In genomic region chr12:79511454-79512204, GRCm38 (mm10) we compare ENCODE assay signal across 8 mouse cellular contexts.
DNase-seq lines count a peak whose midpoint lies in the region; ATAC-seq and TF ChIP-seq lines count a peak whose summit lies in the region.

No protein-coding gene starts in this region.

- peak; percentile 8 for DNase-seq in hindbrain, embryonic 10.5 days (ENCODE audit: low spot score)
- DNase-seq in hindbrain, embryonic 11.5 days (ENCODE audit: low spot score) = no peak
- DNase-seq in NIH3T3 (ENCODE audit: low read depth) = peak; percentile 82
- peak; percentile 40 for DNase-seq in heart, postnatal 25 days (ENCODE audit: low spot score)
- no peak for DNase-seq in urinary bladder, adult 2 months (ENCODE audit: low spot score)

- no peak for ATAC-seq in hindbrain, embryonic 11.5 days (ENCODE audit: low FRiP score)
- peak; percentile 83 for ATAC-seq in forebrain, embryonic 16.5 days
- ATAC-seq in limb, embryonic 13.5 days (ENCODE audit: low FRiP score, low read depth) = peak; percentile 30; the same call in 1 of the 2 replicates

- H3K9me3 ChIP-seq in hindbrain, embryonic 10.5 days = no peaks in the 10 kb centered on the region
- H3K9me3 ChIP-seq in hindbrain, embryonic 11.5 days (ENCODE audit: control insufficient read depth, low read length) = no peaks in the 10 kb centered on the region
- H3K9me3 ChIP-seq in forebrain, embryonic 16.5 days (ENCODE audit: control insufficient read depth, low read length) = no peaks in the 10 kb centered on the region; the same call in 1 of the 2 replicates
- no peaks in the 10 kb centered on the region for H3K9me3 ChIP-seq in limb, embryonic 13.5 days

- H3K36me3 ChIP-seq in hindbrain, embryonic 10.5 days = no peaks in the 10 kb centered on the region
- no peaks in the 10 kb centered on the region for H3K36me3 ChIP-seq in hindbrain, embryonic 11.5 days (ENCODE audit: control insufficient read depth, insufficient read depth, low read length)
- H3K36me3 ChIP-seq in forebrain, embryonic 16.5 days (ENCODE audit: control insufficient read depth, insufficient read depth) = no peaks in the 10 kb centered on the region
- H3K36me3 ChIP-seq in limb, embryonic 13.5 days = no peaks in the 10 kb centered on the region
- no peaks in the 10 kb centered on the region for H3K36me3 ChIP-seq in small intestine, adult 2 months (ENCODE audit: control insufficient read depth, insufficient read depth, low read length)

- H3K27me3 ChIP-seq in hindbrain, embryonic 10.5 days (ENCODE audit: insufficient read depth, poor library complexity, severe bottlenecking) = no peaks in the 10 kb centered on the region
- no peaks in the 10 kb centered on the region for H3K27me3 ChIP-seq in hindbrain, embryonic 11.5 days (ENCODE audit: control insufficient read depth, insufficient read depth, low read length)
- H3K27me3 ChIP-seq in forebrain, embryonic 16.5 days (replicated peaks; ENCODE audit: control insufficient read depth, insufficient read depth, low read length) = no peaks in the 10 kb centered on the region
- no peaks in the 10 kb centered on the region for H3K27me3 ChIP-seq in limb, embryonic 13.5 days
- no peaks in the 10 kb centered on the region for H3K27me3 ChIP-seq in small intestine, adult 2 months (ENCODE audit: control insufficient read depth, insufficient read depth, low read length)

- H3K4me2 ChIP-seq in hindbrain, embryonic 11.5 days (replicated peaks; ENCODE audit: low read depth, low read length) = no peak overlapping the region
- H3K4me2 ChIP-seq in forebrain, embryonic 16.5 days (ENCODE audit: low read length) = 0 out of 2 replicates have a peak overlapping the region, but pooled peaks have one; percentile 10
- H3K4me2 ChIP-seq in limb, embryonic 13.5 days (replicated peaks) = 0 out of 2 replicates have a peak overlapping the region, but pooled peaks have one; percentile 19

- H3K9ac ChIP-seq in hindbrain, embryonic 11.5 days (ENCODE audit: low read depth, low read length) = no peak overlapping the region
- H3K9ac ChIP-seq in forebrain, embryonic 16.5 days (replicated peaks; ENCODE audit: low read depth, low read length) = no peak overlapping the region
- H3K9ac ChIP-seq in limb, embryonic 13.5 days = no peak overlapping the region

- intact Hi-C loops in heart, postnatal 25 days (cut with DNase I) = no loop called here

- peak overlapping the region; percentile 79 for H3K27ac ChIP-seq in hindbrain, embryonic 10.5 days
- H3K27ac ChIP-seq in hindbrain, embryonic 11.5 days (ENCODE audit: low read depth, low read length) = no peak overlapping the region
- peak overlapping the region; percentile 85 for H3K27ac ChIP-seq in forebrain, embryonic 16.5 days (ENCODE audit: low read length)
- peak overlapping the region; percentile 88 for H3K27ac ChIP-seq in limb, embryonic 13.5 days
- H3K27ac ChIP-seq in small intestine, adult 2 months (ENCODE audit: insufficient read depth, low read depth, low read length) = peak overlapping the region; percentile 63

- H3K4me1 ChIP-seq in hindbrain, embryonic 10.5 days (replicated peaks) = peaks cover 28% of the 10 kb centered on the region
- H3K4me1 ChIP-seq in hindbrain, embryonic 11.5 days (replicated peaks; ENCODE audit: control insufficient read depth, insufficient read depth, low read length) = 0 out of 2 replicates have a peak, but pooled peaks cover 2% of the 10 kb centered on the region
- H3K4me1 ChIP-seq in forebrain, embryonic 16.5 days (replicated peaks; ENCODE audit: control insufficient read depth, insufficient read depth, low read length) = peaks cover 23% of the 10 kb centered on the region
- peaks cover 44% of the 10 kb centered on the region for H3K4me1 ChIP-seq in limb, embryonic 13.5 days
- peaks cover 11% of the 10 kb centered on the region for H3K4me1 ChIP-seq in small intestine, adult 2 months (ENCODE audit: control insufficient read depth, insufficient read depth, insufficient read length, low read length)

- H3K4me3 ChIP-seq in hindbrain, embryonic 10.5 days = no peak overlapping the region
- H3K4me3 ChIP-seq in hindbrain, embryonic 11.5 days (ENCODE audit: low read depth, low read length) = no peak overlapping the region
- no peak overlapping the region for H3K4me3 ChIP-seq in forebrain, embryonic 16.5 days (replicated peaks; ENCODE audit: low read length)
- no peak overlapping the region for H3K4me3 ChIP-seq in limb, embryonic 13.5 days
- no peak overlapping the region for H3K4me3 ChIP-seq in small intestine, adult 2 months (ENCODE audit: low read depth, low read length)

- no peak for TF ChIP-seq CTCF in small intestine, adult 2 months (IDR thresholded peaks at IDR 0.05; ENCODE audit: extremely low read depth, insufficient read length, insufficient replicate concordance, low read depth, low read length)

- no peak for TF ChIP-seq POLR2A in small intestine, adult 2 months (IDR thresholded peaks at IDR 0.05; ENCODE audit: low read depth, low read length)

- 67% methylated on average over 11 of the region's 11 CpGs for WGBS in hindbrain, embryonic 10.5 days
- 59% methylated on average over 11 of the region's 11 CpGs for WGBS in hindbrain, embryonic 11.5 days
- WGBS in forebrain, embryonic 16.5 days = 20% methylated on average over 11 of the region's 11 CpGs
- WGBS in limb, embryonic 13.5 days = 31% methylated on average over 11 of the region's 11 CpGs
- WGBS in small intestine, adult 2 months = 73% methylated on average over 11 of the region's 11 CpGs

Comparison
In these comparisons a context has a peak if more than half of its experiments do, and no peak if none do; other contexts are left out.
1. DNase-seq: peak in hindbrain, embryonic 10.5 days (single experiment), NIH3T3 (single experiment) and heart, postnatal 25 days (single experiment); none in hindbrain, embryonic 11.5 days (single experiment) and urinary bladder, adult 2 months (single experiment).